Mouse (Mus musculus) embryo, embryonic 11 days (tissue): ENCODE measurements around the gene Nup85.
"Not testable (repeated sequence)": the region's sequence is repeated elsewhere in the genome, so short reads cannot be mapped to it uniquely, and the experiment has no call there.

ENCODE experiments used
- DNase-seq: peaks from one replicate; pipeline ENCODE4 v3.0.0-alpha.2; 2015

Gene Nup85

DNA sequence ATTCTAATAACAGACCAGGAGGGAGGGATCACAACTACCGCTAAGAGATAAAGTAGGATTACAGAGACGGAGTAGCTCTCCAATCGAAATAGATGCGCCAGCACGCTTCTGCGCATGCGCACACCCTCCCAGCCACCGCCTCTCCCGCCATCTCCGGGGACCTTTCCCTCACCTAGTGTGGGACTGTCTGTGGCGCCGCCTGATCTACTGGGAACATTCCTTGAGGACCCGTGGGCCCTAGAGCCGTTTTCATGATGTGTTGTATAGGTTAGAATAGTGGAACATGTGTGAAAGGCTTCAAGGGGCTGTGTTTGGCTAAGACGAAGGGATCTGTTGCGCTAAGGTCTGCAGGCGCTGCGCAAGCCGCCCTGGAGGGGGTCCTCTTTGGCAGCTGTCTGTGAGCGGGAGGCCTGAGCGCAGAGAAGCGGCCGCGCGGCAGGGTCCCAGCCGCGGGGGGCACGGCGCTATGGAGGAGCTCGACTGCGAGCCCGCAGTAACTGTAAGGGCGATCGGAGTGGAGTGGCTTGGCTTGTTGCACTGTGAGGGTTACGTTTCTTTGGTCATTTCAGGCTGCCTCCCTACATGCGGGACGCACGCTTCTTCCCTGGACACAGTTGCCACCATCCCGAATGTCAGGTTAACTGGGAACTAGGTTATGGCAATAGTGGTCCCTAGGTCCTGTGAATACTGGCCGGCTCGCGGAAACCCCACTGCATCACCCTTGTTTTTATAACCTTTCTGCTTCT, at the start of gene Nup85:
TSS of gene Nup85 (plus strand) at position 371 of the 746 bp plus-strand sequence.
- DNase-seq = peak; percentile 97

DNA sequence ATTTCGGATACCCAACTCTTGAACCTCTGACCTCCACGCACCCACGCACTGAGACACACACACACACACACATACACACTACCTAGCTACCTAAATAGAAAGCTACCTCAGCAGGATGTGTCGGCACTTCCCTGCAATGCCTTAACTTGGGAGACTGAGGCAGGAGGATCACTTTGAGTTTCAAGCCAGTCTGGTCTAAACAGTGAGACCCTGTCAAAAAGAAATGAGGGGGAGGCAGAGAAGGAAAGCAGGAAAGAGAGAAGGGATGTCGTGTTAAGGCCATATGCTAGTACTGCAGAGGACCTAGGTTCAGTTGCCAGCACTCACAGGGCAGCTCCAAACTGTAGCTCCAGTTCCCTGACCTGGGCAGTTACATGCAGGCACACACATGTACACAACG, 49.2 kb upstream of the Nup85 start:
- DNase-seq = no peak

DNA sequence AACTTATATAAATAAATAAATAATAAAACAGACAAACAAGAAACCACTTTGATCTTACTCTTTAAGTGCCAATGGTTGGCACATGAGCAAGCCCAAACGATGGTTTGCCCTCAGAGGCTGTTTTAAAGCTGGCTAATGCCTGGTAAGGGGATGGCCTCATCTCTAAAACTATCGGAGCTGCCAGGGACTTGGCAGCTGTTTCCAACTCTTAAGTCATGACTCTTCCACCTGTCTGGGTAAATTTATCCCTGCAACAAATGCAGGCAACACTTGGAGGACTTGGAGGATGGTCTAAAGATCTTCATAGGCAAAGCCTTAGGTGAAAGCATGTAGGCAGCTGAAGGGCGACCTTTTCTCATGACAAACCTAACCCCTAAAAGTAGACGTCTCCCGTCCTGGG, 47.3 kb upstream of the Nup85 start:
- DNase-seq = no peak

DNA sequence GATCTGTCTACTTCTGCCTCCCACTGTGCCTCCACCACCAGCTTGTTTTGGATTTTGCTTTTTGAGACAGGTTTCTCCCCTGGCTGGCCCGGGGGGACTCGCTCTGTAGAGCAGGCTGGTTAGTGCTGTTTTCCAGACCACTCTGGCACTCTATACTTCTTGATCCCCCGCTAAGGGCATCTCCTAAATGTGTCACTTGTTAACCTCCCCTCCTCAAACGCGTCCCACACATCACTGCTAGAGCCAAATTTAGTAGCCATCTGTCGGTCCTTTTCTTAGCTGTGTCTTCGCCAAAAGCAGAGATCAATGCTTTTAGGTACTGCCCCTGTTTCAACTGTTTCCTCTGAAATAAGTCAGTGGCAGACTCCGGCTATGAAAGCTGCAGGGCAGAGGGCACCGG, 45.5 kb upstream of the Nup85 start:
- DNase-seq = no peak

DNA sequence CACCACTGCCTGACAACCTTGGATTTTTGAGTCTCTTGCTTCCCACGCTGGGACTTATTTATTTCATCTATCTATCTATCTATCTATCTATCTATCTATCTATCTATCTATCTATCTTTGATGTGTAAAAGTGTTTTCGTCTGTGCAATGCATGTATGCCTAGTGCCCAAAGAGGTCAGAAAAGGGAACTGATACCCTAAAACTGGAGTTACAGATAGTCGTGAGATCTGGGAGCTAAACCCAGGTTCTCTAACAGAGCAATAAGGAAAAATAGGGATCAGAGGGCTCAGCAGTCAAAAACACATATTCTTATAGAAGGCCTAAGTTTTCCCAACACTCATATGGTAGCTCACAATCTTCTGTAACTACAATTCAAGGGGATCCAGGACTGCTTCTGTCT, 44.7 kb upstream of the Nup85 start:
- DNase-seq = no peak

GRCm38 (mm10) chr11:115520218-115520617, 44.0 kb upstream of the Nup85 start:
- DNase-seq = no peak

GRCm38 (mm10) chr11:115521080-115521479, 43.2 kb upstream of the Nup85 start:
- no peak for DNase-seq

DNA sequence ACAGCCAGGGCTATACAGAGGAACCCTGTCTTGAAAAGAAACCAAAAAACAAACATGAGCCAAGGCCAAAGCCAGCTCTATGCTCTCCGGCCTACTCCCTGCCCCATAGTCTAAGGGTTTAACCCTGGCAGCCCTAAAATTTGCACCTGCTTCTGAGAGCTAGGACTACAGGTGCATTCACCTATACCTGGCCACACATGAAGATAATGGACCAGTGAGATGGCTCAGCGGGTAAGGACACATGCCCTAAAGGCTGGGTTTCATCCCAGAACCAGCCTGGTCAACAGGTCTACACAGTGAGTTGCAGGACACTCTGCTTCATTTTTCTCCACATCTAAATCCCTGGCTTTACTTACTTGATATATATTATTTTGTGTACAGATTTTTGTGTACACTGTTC, 42.0 kb upstream of the Nup85 start:
- no peak for DNase-seq

DNA sequence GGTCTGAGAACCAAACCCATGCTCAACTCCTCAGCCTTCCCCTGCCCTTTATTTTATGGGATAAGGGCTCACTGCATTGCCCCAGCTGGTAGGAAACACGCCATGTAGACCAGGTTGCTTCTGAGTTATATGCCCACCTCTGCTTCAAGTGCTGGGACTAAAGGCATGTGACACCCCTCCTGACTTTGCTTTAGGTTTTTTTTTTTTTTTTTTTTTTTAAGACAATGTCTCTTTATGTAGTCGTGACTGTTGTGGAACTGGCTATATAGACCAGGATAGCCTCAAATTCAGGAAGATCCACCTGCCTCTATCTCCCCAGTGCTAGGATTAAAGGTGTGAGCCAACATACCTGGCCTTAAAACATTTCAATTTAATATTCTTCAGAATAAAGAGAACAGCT, 41.5 kb upstream of the Nup85 start:
- DNase-seq = no peak

- DNase-seq = not testable (repeated sequence)
These were observed 37.8 kb upstream of the Nup85 start for GRCm38 (mm10) chr11:115526446-115526845.

DNA sequence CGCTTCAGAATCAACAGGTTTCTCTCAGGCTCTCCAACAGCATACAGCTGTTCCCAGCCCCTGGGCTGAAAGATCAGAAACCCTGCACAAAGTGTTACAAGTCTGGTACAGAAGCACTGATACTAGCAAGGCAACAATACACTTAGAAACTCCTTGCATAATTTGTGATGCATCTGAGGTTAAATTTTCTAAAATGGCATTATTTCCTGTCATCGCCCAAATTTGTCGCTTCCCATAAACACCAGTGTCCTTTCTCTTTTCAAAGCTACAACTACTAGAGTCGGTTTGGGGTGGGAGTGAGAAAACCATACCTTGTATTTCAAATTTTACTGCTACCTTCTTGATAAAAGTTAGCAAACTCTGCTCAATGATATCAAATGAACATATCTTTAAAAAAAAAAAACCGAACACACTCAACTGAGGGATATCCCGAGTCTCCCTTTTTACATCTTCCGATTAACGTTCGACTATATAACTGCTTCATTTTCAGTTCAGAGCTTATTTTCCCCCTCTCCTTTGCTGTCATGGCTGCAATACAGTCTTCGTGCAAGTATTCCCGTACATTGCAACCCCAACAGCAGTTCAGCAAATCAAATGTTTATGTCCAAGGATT, 29.4 kb upstream of the Nup85 start:
- no peak for DNase-seq

GRCm38 (mm10) chr11:115535401-115536037, 28.7 kb upstream of the Nup85 start:
- peak; percentile 88 for DNase-seq

- DNase-seq = peak; percentile 99
These were observed 28.1 kb upstream of the Nup85 start, which contains the start of gene Sumo2 for GRCm38 (mm10) chr11:115536038-115536681. Gene Sumo2, minus strand, starts transcription at chr11:115536276.

- DNase-seq = peak; percentile 27
These were observed 27.2 kb upstream of the Nup85 start for GRCm38 (mm10) chr11:115536856-115537568.

DNA sequence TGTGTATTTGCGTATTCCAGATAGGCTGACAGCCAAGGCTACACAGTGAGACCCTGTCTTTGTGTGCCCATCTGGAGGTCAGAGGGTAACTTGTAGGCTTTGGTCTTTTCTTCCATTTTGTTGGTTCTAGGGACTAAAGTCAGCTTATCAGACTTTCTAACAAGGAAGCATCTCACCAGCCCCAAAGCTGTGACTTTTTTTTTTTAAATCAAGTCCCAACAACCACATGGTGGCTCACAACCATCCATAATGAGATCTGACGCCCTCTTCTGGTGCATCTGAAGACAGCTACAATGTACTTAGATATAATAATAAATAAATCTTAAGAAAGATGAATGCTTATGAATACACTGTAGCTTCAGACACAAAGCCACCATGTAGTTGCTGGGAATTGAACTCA, 26.2 kb upstream of the Nup85 start:
- DNase-seq = no peak

DNA sequence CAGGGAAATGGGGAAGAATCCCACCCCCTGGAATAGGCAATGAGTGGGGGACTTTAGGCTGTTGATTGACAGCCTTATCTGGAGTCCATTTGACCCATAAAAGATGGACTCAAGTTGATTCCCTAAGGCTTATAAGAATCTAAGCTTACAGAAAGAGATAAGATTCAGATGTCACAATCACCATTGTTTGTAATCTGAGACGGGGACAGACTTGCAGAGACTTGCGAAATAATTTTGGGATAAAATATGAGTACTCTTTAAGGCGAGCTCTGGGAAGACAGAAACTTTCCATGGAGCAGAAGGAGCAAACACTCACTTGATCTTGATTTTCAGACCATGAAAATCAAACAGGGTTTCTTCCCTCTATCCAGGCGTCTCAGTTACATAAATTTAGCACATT, 20.7 kb upstream of the Nup85 start:
- no peak for DNase-seq

DNA sequence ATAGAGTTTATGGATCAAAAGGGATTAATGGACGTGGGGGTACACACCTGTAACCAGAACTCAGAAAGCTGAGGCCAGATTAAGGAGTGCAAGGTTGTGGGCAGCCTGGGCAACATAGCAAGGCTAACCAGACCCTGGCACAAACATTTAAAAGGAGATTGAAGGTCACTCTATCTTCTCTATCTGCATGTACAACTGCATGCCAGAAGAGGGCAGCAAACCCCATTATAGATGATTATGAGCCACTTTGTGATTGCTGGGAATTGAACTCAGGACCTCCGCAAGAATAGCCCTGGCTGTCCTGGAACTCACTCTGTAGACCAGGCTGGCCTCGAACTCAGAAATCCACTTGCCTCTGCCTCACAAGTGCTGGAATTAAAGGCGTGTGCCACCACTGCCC, 11.5 kb upstream of the Nup85 start:
- DNase-seq = no peak

DNA sequence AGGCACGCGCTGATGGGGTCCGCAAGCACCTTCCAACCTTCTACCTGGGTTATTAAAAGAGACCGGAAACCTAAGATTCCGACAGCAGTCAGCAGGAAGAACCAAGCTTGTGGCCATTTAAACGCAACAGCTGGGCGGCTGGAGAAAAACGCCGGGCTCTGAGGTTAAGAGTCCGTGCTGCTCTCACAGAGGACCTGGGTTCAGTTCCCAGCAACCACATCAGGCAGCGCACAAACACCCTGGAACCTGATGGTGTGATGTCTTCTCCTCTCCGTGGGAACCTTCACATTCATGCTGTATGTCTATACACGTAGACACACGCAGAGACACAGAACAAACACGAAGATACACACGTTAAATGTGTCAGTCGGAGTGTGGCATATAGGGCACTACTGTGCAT, 8.5 kb upstream of the Nup85 start:
- no peak for DNase-seq

- peak; percentile 43 for DNase-seq
These were observed 828 bp upstream of the Nup85 start for GRCm38 (mm10) chr11:115563406-115563805.

DNA sequence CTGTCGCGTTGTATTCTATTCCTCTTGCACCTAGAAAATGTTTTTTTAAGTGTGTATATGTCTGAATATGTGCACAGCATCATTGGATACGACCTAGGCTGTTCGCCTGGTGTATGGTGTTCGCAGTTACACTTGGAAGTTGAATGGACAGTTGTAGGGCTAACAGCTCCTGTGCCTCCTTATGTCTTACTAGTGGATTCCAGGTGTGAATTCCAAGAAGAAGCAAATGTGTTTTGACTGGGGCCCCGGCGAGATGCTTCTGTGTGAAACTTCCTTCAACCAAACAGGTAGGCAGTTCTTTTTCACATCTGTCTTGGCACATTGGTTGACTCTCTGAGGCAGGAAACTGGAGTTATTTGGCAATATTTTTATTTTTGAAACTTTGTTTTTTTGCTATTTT, 727 bp downstream of the Nup85 start:
- DNase-seq = no peak

DNA sequence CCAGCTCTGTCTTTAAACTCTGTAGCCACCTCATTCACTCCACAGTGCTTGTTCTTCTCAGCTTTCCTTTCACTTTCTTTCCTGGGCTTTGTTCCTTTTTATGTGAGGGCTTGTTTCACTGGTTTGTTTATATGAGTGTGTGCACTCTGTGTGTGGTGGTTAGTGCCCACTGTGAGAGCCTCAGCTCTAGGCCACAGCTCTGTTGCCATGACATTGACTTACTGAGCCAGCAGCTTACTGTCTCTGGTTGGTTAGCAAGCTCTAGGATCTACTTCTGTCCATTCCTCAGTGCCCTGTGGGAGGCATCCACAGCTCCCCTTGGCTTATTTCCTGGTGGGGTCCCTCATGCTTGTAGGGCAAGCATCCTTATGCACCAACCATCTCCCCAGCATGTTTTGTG, 14.8 kb downstream of the Nup85 start:
- DNase-seq = no peak

GRCm38 (mm10) chr11:115582913-115583606, 18.8 kb downstream of the Nup85 start:
- DNase-seq = no peak
